Mouse (Mus musculus) myocyte (in vitro differentiated cells): ENCODE measurements around the gene Prss27.

Experiments
- MAX ChIP-seq: IDR thresholded peaks from one replicate; pipeline ENCODE4 v1.6.1; 2011; ENCODE audit warnings: low read depth, mild to moderate bottlenecking, control low read depth
- MYOG ChIP-seq, 3 experiments: IDR thresholded peaks; one replicate each; pipeline ENCODE4 v1.6.1; 2011; ENCODE audit warnings: control low read depth in 2 of 3, low read depth in 2 of 3, mild to moderate bottlenecking in 2 of 3; ENCODE audit not compliant: insufficient read length in 2 of 3, control insufficient read depth in 1 of 3, insufficient read depth in 1 of 3
- POLR2A ChIP-seq: IDR thresholded peaks from one replicate; pipeline ENCODE4 v1.6.1; 2011; ENCODE audit warnings: low read depth, mild to moderate bottlenecking, control low read depth, moderate library complexity; ENCODE audit not compliant: insufficient read length
- SRF ChIP-seq: IDR thresholded peaks from one replicate; pipeline ENCODE4 v1.6.1; 2011; ENCODE audit warnings: low read depth; ENCODE audit not compliant: control insufficient read depth, insufficient read length
- TCF12 ChIP-seq: IDR thresholded peaks from one replicate; pipeline ENCODE4 v1.6.1; 2011; ENCODE audit warnings: mild to moderate bottlenecking, control low read depth; ENCODE audit not compliant: poor library complexity, insufficient read depth, severe bottlenecking
- USF1 ChIP-seq: IDR thresholded peaks from one replicate; pipeline ENCODE4 v1.6.1; 2011; ENCODE audit warnings: low read depth, mild to moderate bottlenecking, control low read depth, moderate library complexity

DNA sequence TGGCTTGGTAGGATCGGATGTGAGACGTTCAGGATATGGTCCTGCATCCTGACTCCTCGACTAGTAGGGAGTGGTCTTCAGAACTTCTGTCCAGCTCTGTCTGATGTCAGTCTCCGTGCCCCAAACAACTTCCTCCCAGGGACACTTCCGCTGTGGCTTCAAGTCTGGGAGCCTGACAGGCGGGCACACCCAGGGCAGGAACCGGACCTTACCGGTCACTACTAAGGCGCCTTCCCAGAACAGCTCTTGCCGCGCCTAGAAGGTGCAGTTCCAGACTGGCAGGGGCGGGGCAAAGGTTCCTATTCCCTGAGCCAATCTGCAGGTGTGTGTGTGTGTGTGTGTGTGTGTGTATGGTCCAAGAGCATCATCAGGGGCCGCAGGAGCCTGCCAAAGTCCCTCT, 584 bp upstream of the Prss27 start:
- TF ChIP-seq MAX (no peak), MYOG (IDR thresholded peaks at IDR 0.05; ENCODE audit: control insufficient read depth in 1 of 3, insufficient read depth in 1 of 3, insufficient read length in 2 of 3, low read depth in 2 of 3) (no peak), TCF12 (no peak), SRF (no peak), POLR2A (no peak), USF1 (no peak)
